Mouse (Mus musculus) CH12.LX (cell line): ENCODE data around the gene Cebpa. TPM values are rescaled to one million over a fixed set of nuclear protein-coding genes. Genes with fewer than 3 reads are reported as not detected.

Experiments
- DNase-seq: peaks from one replicate; pipeline ENCODE4 v3.0.0-alpha.2; 2013; ENCODE audit errors: extremely low read depth
- H3K27ac ChIP-seq: 2 replicates; pipeline ENCODE4 v1.5.1; 2012; ENCODE audit warnings: low read depth, mild to moderate bottlenecking, control low read depth, moderate library complexity; ENCODE audit not compliant: insufficient read depth
- H3K27me3 ChIP-seq: replicated peaks from 2 replicates; pipeline ENCODE3; 2012; ENCODE audit warnings: inconsistent platforms
- H3K36me3 ChIP-seq, 2 experiments: replicated peaks in 1 of 2; 2 replicates each; pipeline versions ENCODE3 to v1.6.1; 2012; ENCODE audit warnings: inconsistent platforms in 1 of 2, low read length in 1 of 2, mild to moderate bottlenecking in 1 of 2, mixed read lengths in 1 of 2, moderate library complexity in 1 of 2; ENCODE audit not compliant: control insufficient read depth in 1 of 2, insufficient read depth in 1 of 2
- H3K4me1 ChIP-seq, 2 experiments: 2 replicates each; pipeline ENCODE4 v1.6.1; 2012; ENCODE audit warnings: inconsistent platforms in 1 of 2, moderate library complexity in 1 of 2; ENCODE audit not compliant: insufficient read depth in 2 of 2, control insufficient read depth in 1 of 2
- H3K4me2 ChIP-seq: 2 replicates; pipeline ENCODE4 v1.6.1; 2012; ENCODE audit warnings: low read depth, mild to moderate bottlenecking, control low read depth; ENCODE audit not compliant: poor library complexity, insufficient read depth, severe bottlenecking
- H3K4me3 ChIP-seq, 3 experiments: fragments of 150-350 bp in 1 of 3; sonication (generic) in 1 of 3; replicated peaks in 1 of 3; 2 replicates each; pipeline versions ENCODE3 to v1.5.1; 2011 to 2012; ENCODE audit warnings: low read depth in 2 of 3, low read length in 2 of 3, mild to moderate bottlenecking in 2 of 3, moderate library complexity in 2 of 3, control low read depth in 1 of 3, improper control_type of control experiment in 1 of 3, inconsistent platforms in 1 of 3, mixed read lengths in 1 of 3; ENCODE audit not compliant: poor library complexity in 1 of 3
- H3K79me2 ChIP-seq: replicated peaks from 2 replicates; pipeline ENCODE4 v1.6.1; 2012; ENCODE audit warnings: mild to moderate bottlenecking, moderate library complexity; ENCODE audit not compliant: control insufficient read depth, poor library complexity, insufficient read depth, severe bottlenecking; ENCODE audit errors: extremely low read depth
- H3K9ac ChIP-seq: 2 replicates; pipeline ENCODE4 v1.6.1; 2012; ENCODE audit warnings: low read depth, mild to moderate bottlenecking, control low read depth, moderate library complexity; ENCODE audit not compliant: insufficient read depth
- H3K9me3 ChIP-seq: replicated peaks from 2 replicates; pipeline ENCODE3; 2012; ENCODE audit warnings: low read length, inconsistent platforms, mixed read lengths
- CHD1 ChIP-seq: IDR thresholded peaks from 2 replicates; pipeline ENCODE4 v1.6.1; 2012; ENCODE audit warnings: low read depth, low read length, improper control_type of control experiment, inconsistent platforms
- CTCF ChIP-seq, 2 experiments: IDR thresholded peaks in 1 of 2; conservative IDR thresholded peaks in 1 of 2; 2 replicates each; pipeline ENCODE4 v1.5.1; 2011 to 2012; ENCODE audit warnings: low read depth in 2 of 2, low read length in 2 of 2, improper control_type of control experiment in 1 of 2, inconsistent platforms in 1 of 2, mild to moderate bottlenecking in 1 of 2, moderate library complexity in 1 of 2
- ELF1 ChIP-seq: IDR thresholded peaks from 2 replicates; pipeline ENCODE4 v1.6.1; 2014; ENCODE audit warnings: low read depth, mild to moderate bottlenecking, inconsistent platforms, low read length, improper control_type of control experiment
- EP300 ChIP-seq: IDR thresholded peaks from 2 replicates; pipeline ENCODE4 v1.6.1; 2011; ENCODE audit warnings: low read length, improper control_type of control experiment
- HCFC1 ChIP-seq: IDR thresholded peaks from 2 replicates; pipeline ENCODE4 v1.6.1; 2012; ENCODE audit warnings: low read depth, mild to moderate bottlenecking, inconsistent platforms, low read length, improper control_type of control experiment
- MAZ ChIP-seq: IDR thresholded peaks from 2 replicates; pipeline ENCODE4 v1.6.1; 2012; ENCODE audit warnings: low read depth, mild to moderate bottlenecking, inconsistent platforms, low read length, improper control_type of control experiment, moderate library complexity
- NELFE ChIP-seq: IDR thresholded peaks from 2 replicates; pipeline ENCODE4 v1.6.1; 2011; ENCODE audit warnings: low read depth, low read length, improper control_type of control experiment
- POLR2A ChIP-seq: IDR thresholded peaks from 2 replicates; pipeline ENCODE4 v1.6.1; 2011; ENCODE audit warnings: low read depth, mild to moderate bottlenecking, improper control_type of control experiment, low read length
- POLR2AphosphoS2 ChIP-seq: IDR thresholded peaks from 2 replicates; pipeline ENCODE4 v1.6.1; 2011; ENCODE audit warnings: low read depth, low read length, improper control_type of control experiment
- RAD21 ChIP-seq: IDR thresholded peaks from 2 replicates; pipeline ENCODE4 v1.6.1; 2011; ENCODE audit warnings: low read depth, mild to moderate bottlenecking, low read length, improper control_type of control experiment, moderate library complexity
- RCOR1 ChIP-seq: conservative IDR thresholded peaks from 2 replicates; pipeline ENCODE4 v1.6.1; 2012; ENCODE audit warnings: low read depth, mild to moderate bottlenecking, inconsistent platforms, low read length, improper control_type of control experiment
- TBP ChIP-seq: conservative IDR thresholded peaks from 2 replicates; pipeline ENCODE4 v1.6.1; 2011; ENCODE audit warnings: low read depth, low read length, improper control_type of control experiment
- USF1 ChIP-seq: IDR thresholded peaks from 2 replicates; pipeline ENCODE4 v1.6.1; 2014; ENCODE audit warnings: low read depth, mild to moderate bottlenecking, inconsistent platforms, low read length, improper control_type of control experiment
- ZNF384 ChIP-seq: IDR thresholded peaks from 2 replicates; pipeline ENCODE4 v1.6.1; 2012; ENCODE audit warnings: low read depth, low read length, improper control_type of control experiment, inconsistent platforms
- dilution Hi-C: fragments of 300-500 bp; cut with MboI; formaldehyde crosslinking; loops from 2 replicates; pipeline ENCODE4 v1.14.3; 2020; ENCODE audit warnings: low sequenced_read_pairs; ENCODE audit not compliant: extremely low pct_unique_long_range_greater_than_20kb, extremely low pct_ligation_motif_present
- in situ Hi-C: fragments of 300-500 bp; cut with MboI; formaldehyde crosslinking; loops from 3 replicates; pipeline ENCODE4 v1.14.3; 2019; ENCODE audit warnings: low sequenced_read_pairs, low pct_ligation_motif_present, low pct_unique_long_range_greater_than_20kb, mixed read lengths
- polyA plus RNA-seq: library from polyadenylated mRNA; unstranded; fragments of >175 nt; gene quantifications from 2 replicates; pipeline ENCODE4 v1.2.1, GENCODE M21; 2012; ENCODE audit warnings: low read depth; ENCODE audit not compliant: insufficient read length
- total RNA-seq, 2 experiments: library from RNA; depleted of rRNA; stranded (reverse); fragments of 300-350 nt in 1 of 2; fragments of >200 nt in 1 of 2; gene quantifications; 2 replicates each; pipeline ENCODE4 v1.2.3; 2012 to 2014

Gene Cebpa
- total and polyA plus RNA-seq, 3 experiments: not detected

DNA sequence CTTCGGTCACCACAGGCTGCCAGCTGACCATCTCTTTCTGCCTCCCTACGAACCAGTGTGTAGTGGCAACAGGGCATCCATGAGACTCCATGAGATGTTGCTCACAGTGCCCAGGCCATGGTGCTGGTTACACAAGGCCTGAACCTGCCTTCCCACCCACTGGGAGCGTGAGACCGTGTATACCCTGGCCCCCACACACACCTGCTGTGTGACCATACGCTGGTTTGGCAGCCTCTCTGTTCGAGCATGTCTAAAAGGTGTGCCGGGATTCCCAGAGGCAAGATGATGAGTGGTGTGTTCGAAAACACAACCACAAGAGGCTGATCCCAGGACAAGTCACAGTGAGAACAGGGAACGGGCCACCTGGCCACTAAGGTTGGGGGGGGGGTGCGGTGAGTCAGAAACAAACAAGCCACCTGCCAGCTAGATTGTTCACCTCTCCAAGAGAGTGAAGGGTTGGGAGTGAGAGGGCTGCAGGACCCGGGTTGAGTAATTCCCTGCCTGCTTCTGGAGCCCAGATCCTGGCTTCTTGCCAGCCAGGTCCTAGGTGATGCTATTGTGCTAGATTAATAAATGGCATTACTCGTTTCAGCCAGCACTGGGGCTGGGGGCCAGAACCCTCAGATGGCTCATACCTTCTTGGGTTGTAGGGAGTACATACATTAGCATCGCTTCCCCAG, 11.1 kb downstream of the Cebpa start:
- H3K9me3 ChIP-seq: peaks cover 2% of the 10 kb centered on the region
- H3K27ac ChIP-seq: no peak overlapping the region
- H3K4me1 ChIP-seq: peaks cover 3 to 19% of the 10 kb centered on the region in 2 experiments
- no peaks in the 10 kb centered on the region for H3K36me3 ChIP-seq
- no peaks in the 10 kb centered on the region for H3K79me2 ChIP-seq
- no peak overlapping the region for H3K4me3 ChIP-seq
- H3K4me2 ChIP-seq: no peak overlapping the region
- DNase-seq: no peak
- dilution Hi-C loops (no loop called here), in situ Hi-C loops (no loop called here)
- no peak for TF ChIP-seq POLR2A
- no peak for TF ChIP-seq MAZ
- no peak for TF ChIP-seq USF1
- no peak for TF ChIP-seq EP300
- TF ChIP-seq CTCF (conservative IDR thresholded peaks at IDR 0.05 in 1 of 2, IDR thresholded peaks at IDR 0.05 in 1 of 2; ENCODE audit: low read depth in 2 of 2, low read length in 2 of 2): no peak
- TF ChIP-seq POLR2AphosphoS2: no peak
- H3K27me3 ChIP-seq: no peaks in the 10 kb centered on the region
- H3K9ac ChIP-seq: no peak overlapping the region

DNA sequence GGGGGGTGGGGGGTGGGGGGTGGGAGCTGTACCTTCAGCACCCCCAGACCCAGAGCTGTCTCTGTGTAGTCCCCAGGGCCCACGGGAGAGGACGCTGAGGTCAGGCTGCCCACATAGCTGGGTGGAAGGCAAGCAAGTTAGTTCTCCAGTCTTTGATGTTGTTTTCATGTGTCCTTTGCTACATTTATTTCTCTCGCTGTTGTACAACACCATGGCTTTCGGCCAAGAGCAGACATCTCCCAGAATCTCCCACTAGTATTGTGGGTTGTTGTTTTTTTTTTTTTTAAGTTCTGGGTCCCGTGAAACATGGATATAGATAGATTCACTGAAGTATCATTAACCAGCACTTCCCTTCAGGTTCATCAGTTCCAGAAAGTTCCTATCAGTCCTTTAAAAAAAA, 11.8 kb downstream of the Cebpa start:
- Histone ChIP-seq H3K27ac (no peak overlapping the region), H3K27me3 (no peaks in the 10 kb centered on the region), H3K9me3 (peaks cover 2% of the 10 kb centered on the region), H3K4me2 (no peak overlapping the region), H3K4me1 (peaks cover 3 to 18% of the 10 kb centered on the region in 2 experiments), H3K79me2 (no peaks in the 10 kb centered on the region), H3K36me3 (no peaks in the 10 kb centered on the region), H3K4me3 (no peak overlapping the region), H3K9ac (no peak overlapping the region)
- no peak for DNase-seq
- in situ Hi-C loops (no loop called here), dilution Hi-C loops (no loop called here)
- TF ChIP-seq TBP (no peak), POLR2AphosphoS2 (no peak), CHD1 (no peak), ELF1 (no peak), MAZ (no peak), HCFC1 (no peak), RCOR1 (no peak), NELFE (no peak), EP300 (no peak), RAD21 (no peak), ZNF384 (no peak), POLR2A (no peak), USF1 (no peak)
